Mouse (Mus musculus) CD4-positive, CD25-positive, alpha-beta regulatory T cell, adult 2 months (primary cell): ENCODE results near the gene Ccdc93.

Source experiments
- DNase-seq: peaks from one replicate; pipeline ENCODE4 v3.0.0-alpha.2; 2012; ENCODE audit warnings: low read depth, low spot score

Ccdc93 gene

GRCm38 (mm10) chr1:121518609-121519008, 87.8 kb downstream of the Ccdc93 start:
- no peak for DNase-seq

DNA sequence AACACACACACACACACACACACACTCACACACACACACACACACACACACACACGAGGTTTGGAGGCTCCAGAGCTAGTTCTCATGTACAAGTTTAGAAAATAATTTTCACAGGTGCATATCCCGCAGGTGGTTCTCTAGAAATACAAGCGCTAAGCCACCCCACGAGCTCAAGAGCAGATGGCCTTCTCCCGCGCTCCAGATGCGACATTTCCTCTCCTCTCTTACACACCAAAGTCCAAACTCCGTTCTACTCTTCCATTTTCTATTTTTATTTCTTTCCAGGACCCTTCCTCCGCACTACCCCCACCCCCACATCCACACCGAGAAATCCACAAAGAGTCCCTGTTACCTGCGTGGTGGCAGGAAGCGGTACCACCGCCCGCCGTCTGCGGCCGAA, 96.2 kb downstream of the Ccdc93 start:
- no peak for DNase-seq

DNA sequence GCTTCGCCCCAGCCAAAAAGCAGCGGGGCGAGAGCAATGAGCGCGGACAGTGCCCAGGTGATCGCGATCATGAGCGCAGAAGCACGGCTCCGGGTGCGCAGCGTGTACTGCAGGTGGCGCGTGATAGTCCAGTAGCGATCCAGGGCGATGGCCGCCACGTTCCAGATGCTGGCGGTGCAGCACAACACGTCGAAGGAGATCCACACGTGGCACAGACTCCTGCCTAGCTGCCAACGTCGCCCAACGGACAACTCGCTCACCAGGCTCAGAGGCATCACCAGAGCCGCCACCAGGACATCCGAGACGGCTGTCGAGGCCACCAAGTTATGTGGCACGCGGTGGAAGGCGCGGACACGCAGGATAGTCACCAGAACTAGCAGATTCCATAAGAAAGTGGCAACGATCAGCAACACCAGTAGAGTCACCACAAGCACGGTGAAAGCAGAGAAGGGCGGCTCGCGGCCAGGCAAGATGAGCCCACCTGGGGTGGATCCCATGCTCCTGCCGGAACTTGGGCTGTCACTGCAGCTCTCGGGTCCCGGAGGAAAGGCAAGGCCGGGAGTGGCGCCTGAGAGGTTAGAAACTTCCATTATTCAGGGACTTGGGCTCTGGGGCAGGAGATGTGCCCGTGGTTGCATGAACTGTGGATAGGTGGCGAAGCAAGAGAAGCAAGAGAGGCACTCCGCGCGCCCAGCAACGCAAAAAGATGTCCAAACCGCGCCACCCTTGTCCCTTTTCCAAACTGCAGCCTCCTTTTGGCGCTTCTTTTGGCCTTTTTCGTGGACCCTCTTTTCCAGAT, 97.0 kb downstream of the Ccdc93 start:
- no peak for DNase-seq

DNA sequence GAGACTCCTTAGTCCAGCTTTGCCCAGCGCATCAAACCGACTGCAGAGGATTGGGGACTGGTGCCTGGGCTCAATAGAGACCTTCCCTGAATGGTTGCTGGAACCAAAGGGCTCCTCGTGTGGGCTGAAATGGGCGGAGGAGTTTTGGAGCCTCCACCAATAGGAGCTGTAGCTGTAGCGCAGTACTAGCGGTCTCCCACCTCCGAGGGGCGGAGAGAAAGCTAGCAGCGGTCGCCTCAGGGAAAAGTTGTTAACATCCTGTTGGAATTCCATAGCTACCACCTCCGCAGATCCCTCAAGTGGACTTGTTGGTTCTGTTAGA, 97.5 kb downstream of the Ccdc93 start, which contains the start of gene Htr5b:
Gene Htr5b, minus strand, starts transcription at position 67 of the 322 bp plus-strand sequence.
- DNase-seq = no peak

GRCm38 (mm10) chr1:121529286-121529685, 98.4 kb downstream of the Ccdc93 start:
- DNase-seq = no peak

DNA sequence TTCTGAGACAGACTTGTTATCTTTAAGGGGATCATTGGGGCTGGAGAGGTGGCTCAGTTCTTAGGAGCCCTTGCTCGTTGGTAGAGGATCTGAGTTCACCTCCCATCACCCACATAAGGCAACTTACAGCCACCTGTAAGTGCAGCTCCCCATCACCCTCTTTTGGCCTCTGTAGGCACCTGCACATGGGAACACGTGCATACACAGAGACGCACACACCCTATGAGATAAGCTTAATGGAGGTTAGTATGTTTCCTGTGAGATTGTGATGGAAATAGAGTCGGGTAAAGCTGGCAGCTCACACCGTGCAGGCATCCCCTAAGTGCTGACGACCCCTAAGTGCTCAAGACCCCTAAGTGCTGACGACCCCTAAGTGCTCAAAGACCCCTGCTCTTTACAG, 100.6 kb downstream of the Ccdc93 start:
- no peak for DNase-seq

DNA sequence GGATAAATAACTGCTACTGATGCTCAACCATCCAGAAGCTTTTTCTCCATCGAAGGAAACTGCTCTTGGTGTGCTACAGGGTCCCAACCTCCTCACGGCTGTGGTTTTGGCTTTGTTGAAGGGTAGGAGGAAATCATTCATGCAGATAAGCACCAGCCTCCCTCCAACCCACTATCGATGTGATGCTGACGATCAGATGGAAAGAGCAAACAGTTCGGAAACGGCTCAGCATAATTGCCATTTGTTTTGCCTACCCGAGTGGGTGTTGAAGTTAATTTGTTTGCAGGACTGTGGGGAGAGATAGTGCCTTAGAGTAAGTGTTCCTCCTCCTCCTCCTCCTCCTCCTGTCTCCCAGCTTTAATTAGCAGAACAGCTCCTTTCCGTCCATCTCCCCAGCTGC, 109.5 kb downstream of the Ccdc93 start:
- no peak for DNase-seq

DNA sequence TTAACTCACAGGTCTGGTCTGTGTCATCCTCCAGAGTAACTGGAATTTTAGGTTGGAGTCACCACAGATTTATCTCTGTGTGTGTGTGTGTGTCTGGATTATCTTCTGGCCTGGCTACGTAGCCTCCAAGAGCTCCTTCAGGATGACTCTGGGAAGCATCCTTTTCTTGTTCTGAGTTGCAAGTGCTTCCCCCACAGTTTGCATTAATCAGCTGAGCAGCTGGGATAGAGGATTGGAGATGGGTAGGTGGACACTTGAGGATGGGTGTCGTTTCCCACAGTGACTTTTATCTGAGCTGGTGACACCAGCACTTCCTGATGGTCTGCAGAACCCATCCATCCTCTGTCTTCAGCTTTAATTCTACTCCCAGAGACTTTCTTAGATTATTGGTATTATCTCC, 116.0 kb downstream of the Ccdc93 start:
- no peak for DNase-seq

DNA sequence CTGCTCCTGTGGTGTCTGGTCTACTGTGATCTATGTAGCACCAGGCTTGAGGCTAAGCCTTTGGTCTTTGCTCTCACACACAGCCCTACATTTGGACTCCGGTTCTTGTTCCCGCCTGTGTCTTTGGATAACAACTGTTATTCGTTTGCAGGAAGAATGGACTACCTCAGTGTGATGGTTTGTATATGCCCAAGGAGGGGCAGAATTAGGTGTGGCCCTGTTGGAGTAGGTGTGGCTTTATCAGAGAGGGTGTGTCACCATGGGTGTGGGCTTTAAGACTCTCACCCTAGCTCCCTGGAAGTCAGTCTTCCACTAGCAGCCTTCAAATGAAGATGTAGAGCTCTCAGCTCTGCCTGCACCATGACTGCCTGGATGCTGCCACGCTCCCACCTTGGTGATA, 117.8 kb downstream of the Ccdc93 start:
- no peak for DNase-seq

GRCm38 (mm10) chr1:121549456-121549855, 118.6 kb downstream of the Ccdc93 start:
- peak; percentile 7 for DNase-seq

- DNase-seq = no peak
Measured at GRCm38 (mm10) chr1:121550801-121551456, 120.1 kb downstream of the Ccdc93 start.

- no peak for DNase-seq
Measured at GRCm38 (mm10) chr1:121551457-121551835, 120.6 kb downstream of the Ccdc93 start.
